Mouse (Mus musculus): ENCODE measurements around the gene Cd163l1.

DNA sequence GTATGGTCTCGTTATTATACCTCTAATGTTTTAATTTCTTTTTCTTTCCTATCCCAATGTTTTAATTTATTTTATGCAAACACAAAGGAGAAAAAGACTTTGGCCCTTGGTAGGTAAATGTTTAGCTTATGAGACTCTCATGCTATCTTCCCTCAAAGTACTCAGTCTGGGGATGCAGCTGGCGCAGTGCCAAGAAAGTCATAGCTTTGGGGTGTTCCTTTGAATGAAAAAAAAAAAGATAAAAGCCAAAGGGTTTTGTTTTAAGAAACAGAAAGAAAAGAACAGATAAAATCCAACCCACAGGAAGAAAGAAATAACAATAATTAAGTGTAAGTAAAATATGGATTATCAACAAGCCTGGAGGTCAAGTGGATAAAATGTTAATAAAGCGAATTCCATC lies 9.4 kb upstream of the Cd163l1 start:
- TF ChIP-seq CTCF (IDR thresholded peaks at IDR 0.05; ENCODE audit: extremely low read depth, insufficient read depth, insufficient read length, insufficient replicate concordance) (no peak), POLR2A (IDR thresholded peaks at IDR 0.05; ENCODE audit: low read depth, low read length) (no peak)

All from spleen, adult 2 months (tissue).